Mouse (Mus musculus) brain, embryonic 14.5 days (tissue): ENCODE measurements around the gene A730061H03Rik. TPM values are rescaled to one million over a fixed set of nuclear protein-coding genes. Genes with fewer than 3 reads are reported as not detected.

Experiments
- DNase-seq: peaks from one replicate; pipeline ENCODE4 v3.0.0-alpha.2; 2011; ENCODE audit warnings: low read depth
- CTCF ChIP-seq: fragments of 200-500 bp; IDR thresholded peaks from 2 replicates; pipeline ENCODE4 v1.5.1; 2012; ENCODE audit warnings: inconsistent platforms, mild to moderate bottlenecking, moderate library complexity, borderline replicate concordance; ENCODE audit not compliant: insufficient read depth, insufficient read length; ENCODE audit errors: extremely low read depth
- POLR2A ChIP-seq: fragments of 200-500 bp; IDR thresholded peaks from 2 replicates; pipeline ENCODE4 v1.6.1; 2012; ENCODE audit warnings: mild to moderate bottlenecking, inconsistent platforms, borderline replicate concordance; ENCODE audit not compliant: poor library complexity, insufficient read depth, insufficient read length, severe bottlenecking; ENCODE audit errors: extremely low read depth
- polyA plus RNA-seq: library from polyadenylated mRNA; depleted of rRNA; stranded (reverse); fragments of >200 nt; gene quantifications from 2 replicates; pipeline ENCODE4 v1.2.3, GENCODE M21; 2012; rRNA removed

A730061H03Rik gene
- polyA plus RNA-seq, 1 experiment: 0.92 TPM

DNA sequence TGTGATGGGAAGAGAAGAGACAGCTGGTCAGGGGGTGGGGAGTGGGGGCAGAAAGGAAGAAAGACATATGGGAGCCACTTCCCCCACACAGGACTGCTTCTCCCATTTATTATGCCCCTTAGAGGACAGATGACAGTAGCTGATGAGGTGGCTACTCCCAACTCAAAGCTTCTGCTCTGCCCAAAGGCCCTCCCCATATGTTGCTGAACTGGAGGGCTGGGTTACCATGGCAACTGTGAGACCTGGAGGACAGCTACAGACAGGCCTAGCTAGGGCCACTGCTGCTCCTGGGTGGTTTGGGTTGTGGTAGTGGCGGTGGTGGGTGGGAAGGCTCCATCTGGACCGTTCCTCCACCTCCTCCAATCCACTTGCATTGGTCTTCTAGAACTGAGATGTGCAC is 41.3 kb downstream of the A730061H03Rik start:
- TF ChIP-seq POLR2A: no peak
- TF ChIP-seq CTCF: no peak
- DNase-seq: peak; percentile 79

DNA sequence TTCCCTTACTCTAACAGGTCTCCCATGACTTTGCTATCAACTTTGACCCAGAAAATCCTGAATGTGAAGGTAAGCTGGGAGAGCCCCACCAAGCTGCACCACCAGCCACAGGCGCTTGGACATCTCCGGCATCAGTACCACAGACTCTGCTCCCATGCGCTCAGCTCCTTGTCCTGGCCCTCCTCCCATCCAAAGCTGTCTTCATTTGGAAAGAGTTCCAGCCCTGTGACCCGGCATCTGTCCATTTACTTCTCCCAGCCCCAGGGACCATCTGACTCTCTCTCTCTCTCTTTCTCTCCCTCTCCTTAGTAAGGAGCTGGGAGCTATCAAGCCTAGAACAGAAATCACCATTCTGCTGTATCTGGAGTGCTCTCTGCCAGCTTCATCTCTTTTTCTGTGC is 44.4 kb downstream of the A730061H03Rik start:
- TF ChIP-seq CTCF (no peak), POLR2A (no peak)
- DNase-seq: no peak

DNA sequence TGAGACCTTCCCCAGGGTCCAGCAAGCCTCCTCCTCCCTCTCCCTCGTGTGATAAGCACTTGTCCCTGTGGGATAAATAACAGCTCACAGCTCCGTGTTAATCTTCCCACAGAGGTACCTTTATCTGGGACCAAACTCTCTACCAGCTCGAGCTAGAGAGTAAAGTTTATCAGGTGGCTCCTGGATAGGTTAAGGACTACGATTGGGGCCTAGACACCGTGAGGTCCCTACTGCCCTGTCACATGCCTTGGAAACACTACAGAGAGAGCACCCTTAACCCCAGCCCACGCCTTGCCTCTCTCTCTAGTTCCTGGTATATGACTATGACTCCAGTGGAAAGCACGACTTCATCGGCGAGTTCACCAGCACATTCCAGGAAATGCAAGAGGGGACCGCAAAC is 46.3 kb downstream of the A730061H03Rik start:
- TF ChIP-seq CTCF: no peak
- no peak for TF ChIP-seq POLR2A
- DNase-seq: no peak

DNA sequence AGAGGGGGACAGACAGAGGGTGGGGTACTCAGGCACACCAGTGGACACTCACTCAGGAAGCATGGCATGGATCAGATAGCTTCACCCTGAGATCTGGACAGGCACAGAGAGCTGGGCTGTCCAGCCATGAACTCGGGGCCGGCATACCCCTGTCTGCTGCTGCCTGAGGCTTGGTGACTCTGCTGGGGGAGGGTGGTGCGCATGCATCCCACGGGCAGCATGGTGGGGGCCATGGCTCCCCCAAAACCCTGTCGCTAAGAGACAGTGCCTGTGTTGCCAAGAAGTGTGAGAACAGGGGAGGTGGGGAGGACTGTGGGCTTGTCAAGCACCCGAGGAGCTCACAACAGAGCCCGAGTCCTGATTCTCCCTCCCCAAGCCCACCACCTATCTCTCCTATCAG is 49.2 kb downstream of the A730061H03Rik start:
- peak; percentile 32 for DNase-seq
- no peak for TF ChIP-seq POLR2A
- no peak for TF ChIP-seq CTCF

DNA sequence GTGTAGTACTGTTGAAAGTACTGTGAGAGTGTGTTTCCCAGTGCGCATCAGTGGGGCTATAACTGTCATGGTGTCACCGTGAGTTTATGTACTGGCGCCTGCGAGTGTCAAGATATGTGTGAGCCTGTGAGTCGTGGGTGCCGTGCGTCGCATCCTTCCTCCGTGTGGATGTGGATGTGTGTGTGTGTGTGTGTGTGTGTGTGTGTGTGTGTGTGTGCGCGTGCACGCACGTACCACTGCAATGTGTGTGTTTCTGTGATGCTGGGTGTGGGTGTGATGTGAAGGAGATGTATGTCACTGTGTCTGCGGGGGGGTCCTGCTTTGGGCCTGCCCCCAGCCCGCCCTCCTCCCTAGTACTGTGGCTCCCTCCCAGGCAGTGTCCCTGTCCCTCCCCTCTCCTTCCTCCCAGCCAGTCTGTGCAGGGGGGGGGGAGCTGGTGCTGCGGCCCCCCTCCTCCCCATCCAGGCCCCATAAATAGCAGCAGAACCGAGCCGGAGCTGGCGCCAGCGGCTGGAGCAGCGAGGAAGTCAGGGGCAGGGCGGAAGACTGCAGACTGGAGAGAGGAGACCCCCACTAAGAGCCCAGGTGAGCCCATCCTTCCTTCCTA is 50.0 kb downstream of the A730061H03Rik start, which contains the start of gene Cpne6:
Gene Cpne6, plus strand, starts transcription at position 321 of the 607 bp plus-strand sequence.
- peak; percentile 22 for DNase-seq
- no peak for TF ChIP-seq CTCF
- TF ChIP-seq POLR2A: no peak

Other genes with a start within 250 kb of the A730061H03Rik start
- gene Dhrs4, start 81.6 kb downstream of the A730061H03Rik start, polyA plus RNA-seq: 16.0 and 25.6 TPM in 2 replicates
- 178 and 292 TPM in 2 replicates for gene Carmil3, start 69.8 kb downstream of the A730061H03Rik start, polyA plus RNA-seq
- gene Cpne6, start 50.0 kb downstream of the A730061H03Rik start, polyA plus RNA-seq: 6.7 and 9.5 TPM in 2 replicates
- 0.56 and 0.69 TPM in 2 replicates for gene Nrl, start 35.4 kb downstream of the A730061H03Rik start, polyA plus RNA-seq
- 21.5 and 23.2 TPM in 2 replicates for gene Pck2, start 20.1 kb downstream of the A730061H03Rik start, polyA plus RNA-seq
- gene Dcaf11, start 400 bp downstream of the A730061H03Rik start, polyA plus RNA-seq: 111 and 112 TPM in 2 replicates
- gene Fitm1, start 15.2 kb upstream of the A730061H03Rik start, polyA plus RNA-seq: 0.19 and 0.38 TPM in 2 replicates
- 94.1 and 98.3 TPM in 2 replicates for gene Psme1, start 17.7 kb upstream of the A730061H03Rik start, polyA plus RNA-seq
- 14.5 and 20.9 TPM in 2 replicates for gene Emc9, start 24.9 kb upstream of the A730061H03Rik start, polyA plus RNA-seq
- gene Psme2, start 30.7 kb upstream of the A730061H03Rik start, polyA plus RNA-seq: 65.9 and 76.2 TPM in 2 replicates
- 25.1 and 30.4 TPM in 2 replicates for gene Rnf31, start 31.3 kb upstream of the A730061H03Rik start, polyA plus RNA-seq
- 23.5 and 26.2 TPM in 2 replicates for gene Irf9, start 43.2 kb upstream of the A730061H03Rik start, polyA plus RNA-seq
- 15.9 and 18.4 TPM in 2 replicates for gene Rec8, start 57.6 kb upstream of the A730061H03Rik start, polyA plus RNA-seq
- gene Ipo4, start 75.6 kb upstream of the A730061H03Rik start, polyA plus RNA-seq: 182 and 184 TPM in 2 replicates
- 8.4 and 8.8 TPM in 2 replicates for gene Gm49378, start 77.5 kb upstream of the A730061H03Rik start, polyA plus RNA-seq
- gene Tm9sf1, start 83.4 kb upstream of the A730061H03Rik start, polyA plus RNA-seq: 44.9 and 45.8 TPM in 2 replicates
- 1.2 and 1.8 TPM in 2 replicates for gene Tssk4, start 89.8 kb upstream of the A730061H03Rik start, polyA plus RNA-seq
- gene Mdp1, start 100.1 kb upstream of the A730061H03Rik start, polyA plus RNA-seq: 45.8 and 51.0 TPM in 2 replicates
- 32.8 and 41.3 TPM in 2 replicates for gene Gmpr2, start 111.5 kb upstream of the A730061H03Rik start, polyA plus RNA-seq
- gene Nedd8, start 111.7 kb upstream of the A730061H03Rik start, polyA plus RNA-seq: 351 and 412 TPM in 2 replicates
- 23.2 and 31.9 TPM in 2 replicates for gene Tinf2, start 121.4 kb upstream of the A730061H03Rik start, polyA plus RNA-seq
- gene Tgm1, start 153.5 kb upstream of the A730061H03Rik start, polyA plus RNA-seq: 0.96 and 1.2 TPM in 2 replicates
- gene Rabggta, start 161.9 kb upstream of the A730061H03Rik start, polyA plus RNA-seq: 64.9 and 72.8 TPM in 2 replicates
- gene Dhrs1, start 185.3 kb upstream of the A730061H03Rik start, polyA plus RNA-seq: 67.1 and 88.2 TPM in 2 replicates
- 24.6 and 27.9 TPM in 2 replicates for gene Nop9, start 185.3 kb upstream of the A730061H03Rik start, polyA plus RNA-seq
- 0.60 and 0.76 TPM in 2 replicates for gene Cideb, start 198.1 kb upstream of the A730061H03Rik start, polyA plus RNA-seq
- gene Ltb4r2, start 201.0 kb upstream of the A730061H03Rik start, polyA plus RNA-seq: 0.29 and 0.38 TPM in 2 replicates
- gene Ltb4r1, start 205.6 kb upstream of the A730061H03Rik start, polyA plus RNA-seq: 0.45 and 0.71 TPM in 2 replicates
- 3.5 and 7.8 TPM in 2 replicates for gene Adcy4, start 223.7 kb upstream of the A730061H03Rik start, polyA plus RNA-seq
- 2.5 and 2.6 TPM in 2 replicates for gene Ripk3, start 228.5 kb upstream of the A730061H03Rik start, polyA plus RNA-seq